Mouse (Mus musculus) heart, postnatal 14 days (tissue): ENCODE measurements at regions not wholly inside any gene's neighbourhood (a gene's known extent, or its start where the extent isn't known, plus 50 kb on each side); places are given as distances from the start of the nearest gene placed in this dataset.
"Not testable (repeated sequence)": the region's sequence is repeated elsewhere in the genome, so short reads cannot be mapped to it uniquely, and the experiment has no call there.

Experiments used
- DNase-seq, 2 experiments: peaks; one replicate each; pipeline ENCODE4 v3.0.0; 2021 to 2022
- intact Hi-C: fragments of 180-260 bp; cut with DNase I; formaldehyde crosslinking; loops from one replicate; pipeline ENCODE4 v1.15.1; 2025

DNA sequence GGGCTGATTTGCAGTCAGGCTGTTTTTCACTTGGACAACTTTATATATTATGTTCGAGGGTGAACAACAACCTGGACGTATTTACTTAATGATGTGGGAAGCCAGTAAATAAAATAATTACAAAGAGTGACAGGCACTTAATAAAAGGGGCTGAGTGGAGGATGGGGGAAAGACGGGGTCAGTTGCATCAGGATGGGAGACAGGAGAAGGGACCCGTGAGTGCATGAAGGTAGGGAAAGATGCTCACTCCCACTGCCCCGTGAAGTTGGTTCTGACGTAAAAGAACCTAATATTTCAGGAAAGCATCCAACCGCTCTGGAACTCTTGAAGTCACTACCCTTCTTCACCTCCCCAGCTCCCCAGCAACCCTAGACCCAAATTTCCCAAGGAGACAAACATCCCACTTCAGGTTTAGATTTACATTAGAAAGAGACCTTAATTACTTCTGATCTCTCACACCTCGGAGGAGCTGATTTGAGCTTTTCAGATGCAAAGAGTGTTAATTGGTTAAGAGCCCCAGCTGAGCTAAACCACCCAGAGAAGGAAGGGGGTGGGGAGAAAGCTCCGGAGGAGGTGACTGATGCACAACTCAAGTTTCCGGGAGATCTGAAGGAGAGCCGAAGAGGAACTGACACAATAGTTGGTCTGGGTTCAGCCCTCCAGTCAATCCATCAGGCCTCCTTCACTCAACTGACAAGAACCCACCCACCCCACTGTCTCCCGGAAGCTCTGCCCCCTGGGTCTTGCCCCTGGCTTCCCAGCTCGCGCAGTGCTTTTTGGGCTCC is 121.9 kb upstream of the Shb start:
- intact Hi-C loops: no loop called here
- DNase-seq: no peak

DNA sequence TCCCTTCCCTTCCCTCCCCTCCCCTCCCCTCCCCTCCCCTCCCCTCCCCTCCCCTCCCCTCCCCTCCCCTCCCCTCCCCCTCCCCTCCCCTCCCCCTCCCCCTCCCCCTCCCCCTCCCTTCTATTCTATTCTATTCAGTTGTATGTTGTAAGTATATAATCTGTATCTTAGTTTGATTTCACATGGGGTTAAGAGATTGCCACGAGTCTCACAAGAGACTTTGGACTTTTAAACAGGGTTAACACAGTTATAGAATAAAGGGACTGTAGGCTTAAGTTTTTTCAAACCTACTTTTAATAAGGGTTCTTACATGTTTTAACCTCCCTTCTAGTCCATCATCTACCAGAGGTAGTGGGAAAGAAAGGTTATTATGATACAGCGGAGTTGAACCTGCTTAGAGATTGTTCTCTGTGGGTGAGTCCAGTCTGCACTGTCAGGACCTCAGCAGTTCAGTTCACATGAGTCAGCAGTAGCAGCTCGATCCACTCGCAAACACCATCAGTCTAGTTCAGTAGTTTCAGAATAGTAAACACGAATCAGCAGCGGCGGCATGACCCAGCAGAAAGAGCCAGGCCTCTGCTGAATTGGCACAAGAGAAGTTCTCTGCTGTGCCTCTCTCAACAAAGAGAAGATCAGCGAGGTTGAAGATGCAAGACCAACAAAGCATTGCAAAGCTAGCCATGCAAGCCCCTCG is 116.8 kb upstream of the Shb start:
- DNase-seq: no peak
- intact Hi-C loops: no loop called here

DNA sequence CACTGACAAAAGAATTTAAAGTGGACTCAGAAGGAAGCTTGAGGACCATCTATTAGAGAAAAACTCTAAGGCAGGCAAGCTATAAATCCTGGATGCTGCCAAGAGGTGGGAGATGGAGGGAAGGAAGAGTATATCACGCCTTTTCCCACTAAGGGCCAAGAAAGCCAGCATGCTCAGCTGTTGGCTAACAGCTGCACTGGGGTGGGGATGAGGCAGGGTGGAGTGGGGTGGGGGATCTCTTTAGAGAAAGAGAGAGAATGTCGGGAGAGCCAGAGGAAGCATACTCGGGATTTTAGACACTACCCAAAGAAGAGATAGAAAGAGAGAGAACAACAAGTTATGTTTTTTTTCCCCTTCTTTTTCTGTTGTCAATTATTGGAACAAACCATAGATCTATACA is 115.2 kb upstream of the Shb start:
- intact Hi-C loops: no loop called here
- DNase-seq: no peak

DNA sequence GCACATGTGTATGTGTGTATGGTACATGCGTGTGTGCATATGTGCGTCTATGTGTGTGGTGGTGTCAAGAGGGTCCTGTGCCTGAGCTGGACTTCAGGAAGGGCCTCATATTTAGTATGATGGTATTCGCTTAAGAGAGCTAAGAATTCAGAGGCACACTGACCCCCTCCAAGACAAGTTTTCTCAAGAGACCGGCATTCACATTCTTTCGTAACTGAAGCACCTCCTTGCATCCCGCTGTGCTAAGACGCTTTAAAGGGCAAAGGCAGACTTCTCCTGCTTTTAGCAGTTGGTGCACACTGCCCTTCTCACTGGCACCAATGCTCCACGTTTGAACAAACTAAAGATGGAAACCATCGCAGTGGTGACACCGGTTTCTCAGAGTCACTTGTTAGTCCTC is 110.3 kb upstream of the Shb start:
- no peak for DNase-seq
- intact Hi-C loops: no loop called here

DNA sequence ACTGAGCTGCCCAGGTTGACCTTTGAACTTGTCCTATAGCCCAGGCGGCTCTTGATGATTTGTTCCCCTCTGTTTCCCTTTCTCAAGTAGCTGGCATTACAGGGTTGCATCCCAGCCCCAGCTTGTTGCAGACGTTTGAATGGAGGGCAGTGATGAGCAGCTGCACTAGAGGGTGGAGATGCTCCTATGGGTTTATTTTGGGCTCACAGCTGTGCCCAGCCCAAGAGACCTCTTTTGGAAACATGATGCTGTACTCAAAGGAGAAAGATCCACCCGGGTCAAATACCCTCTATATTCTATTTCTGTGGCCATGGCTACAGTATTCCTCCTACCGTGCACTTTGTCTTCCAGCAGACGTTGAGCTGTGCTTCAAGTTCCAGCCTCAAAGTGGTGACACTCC is 109.0 kb upstream of the Shb start:
- no peak for DNase-seq
- intact Hi-C loops: no loop called here

DNA sequence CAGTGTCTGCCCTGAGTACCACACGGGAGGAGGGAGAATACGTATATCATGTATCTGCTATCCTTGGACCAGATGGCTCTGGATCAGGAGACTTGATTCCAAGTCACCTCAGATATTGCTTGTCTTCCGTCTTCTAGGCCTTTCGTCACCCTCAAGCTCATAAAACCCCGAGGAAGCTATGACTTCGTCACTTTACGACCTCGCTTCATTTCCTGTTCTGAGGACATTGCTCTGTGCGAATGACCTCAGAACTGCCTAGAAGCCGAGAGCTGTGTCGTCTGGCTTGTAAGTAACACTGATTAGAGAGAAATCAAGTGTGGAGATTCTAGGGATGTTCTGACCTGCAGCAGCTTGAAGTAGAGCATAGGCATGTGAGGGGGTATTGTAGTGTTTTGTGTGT is 108.4 kb upstream of the Shb start:
- intact Hi-C loops: no loop called here
- no peak for DNase-seq

DNA sequence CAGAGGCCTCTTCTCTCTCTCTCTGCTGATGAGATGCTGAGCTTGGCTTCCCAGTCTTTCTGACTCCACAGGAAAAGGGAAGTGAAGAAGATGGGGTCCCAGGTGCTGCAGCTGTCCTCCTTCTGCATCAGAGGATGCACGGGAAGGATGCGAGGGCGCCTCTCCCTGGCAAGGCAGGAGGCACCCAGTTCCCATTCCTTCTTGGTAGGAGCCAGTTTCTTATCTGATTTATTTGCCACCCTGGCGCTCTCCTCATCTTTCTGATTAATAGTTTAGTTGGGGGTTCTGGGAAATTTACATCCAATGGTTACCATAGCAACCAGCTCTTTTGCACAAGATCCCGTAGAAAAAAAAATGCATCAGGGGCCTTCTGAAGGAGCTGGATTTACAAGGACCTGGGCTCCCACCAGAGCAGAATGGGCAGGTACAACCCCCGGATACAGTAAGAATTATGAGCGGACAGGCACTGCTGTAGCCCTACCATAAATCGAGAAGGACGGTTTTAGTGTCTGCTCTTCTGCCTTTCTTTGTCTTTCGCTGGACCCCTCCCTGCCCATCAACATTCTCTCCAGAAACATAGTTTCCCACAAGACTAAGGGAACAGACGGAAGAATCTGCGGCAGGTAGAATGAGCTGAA is 107.2 kb upstream of the Shb start:
- intact Hi-C loops: no loop called here
- DNase-seq: no peak

DNA sequence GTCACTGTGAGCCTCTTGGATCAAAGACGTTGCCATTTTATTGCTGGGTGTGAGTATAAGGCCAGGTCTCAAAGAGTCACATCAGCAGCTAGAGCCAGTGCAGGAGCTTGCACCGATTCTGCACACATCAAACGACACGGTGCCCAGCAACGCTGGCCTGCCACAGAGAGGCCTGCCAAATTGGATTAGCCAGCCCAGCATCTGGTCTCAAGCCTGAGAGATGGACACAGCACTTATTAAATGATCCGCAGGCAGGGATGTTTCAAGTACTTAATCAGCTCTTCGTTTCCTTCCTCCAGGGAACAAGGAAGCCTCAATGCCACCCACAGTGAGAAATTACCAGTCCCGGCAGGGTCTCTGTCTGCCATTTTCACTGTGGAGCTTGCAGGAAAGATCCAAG is 106.1 kb upstream of the Shb start:
- intact Hi-C loops: no loop called here
- no peak for DNase-seq

DNA sequence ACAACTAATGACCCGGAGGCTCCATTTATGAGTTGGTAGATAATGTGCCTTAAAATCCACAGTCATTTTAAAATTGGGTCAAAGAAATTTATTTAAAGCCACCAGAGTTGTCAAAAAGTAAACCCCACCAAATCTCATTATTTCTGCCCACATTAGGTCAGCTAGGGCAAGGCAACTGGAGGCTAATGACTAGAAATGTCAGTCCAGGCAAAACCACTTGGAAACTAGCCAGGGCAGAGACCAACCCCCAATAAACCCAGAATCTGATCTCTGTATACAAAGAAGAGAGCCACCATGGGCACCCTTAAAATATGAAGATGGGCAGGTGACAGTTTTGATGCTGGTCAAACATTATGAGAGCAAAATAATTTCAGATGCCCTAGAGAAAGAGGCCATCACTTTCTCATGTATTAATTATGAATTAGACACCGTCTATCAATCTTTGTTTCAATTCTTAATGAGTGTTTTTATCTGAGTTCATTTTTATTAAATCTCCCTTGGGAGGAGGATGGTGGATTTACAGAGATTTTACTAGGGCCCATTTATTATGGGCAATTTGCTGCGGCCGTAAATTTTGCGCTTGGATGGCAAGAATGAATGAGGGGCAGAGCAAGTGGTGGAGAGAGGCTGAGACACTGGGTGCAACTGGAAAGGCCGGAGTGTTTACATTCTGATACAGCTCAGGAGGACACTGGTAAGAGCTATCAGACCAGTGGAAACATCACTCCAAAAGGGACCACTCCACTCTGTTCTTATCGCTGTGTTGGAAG is 99.2 kb upstream of the Shb start:
- intact Hi-C loops: no loop called here
- no peak for DNase-seq

DNA sequence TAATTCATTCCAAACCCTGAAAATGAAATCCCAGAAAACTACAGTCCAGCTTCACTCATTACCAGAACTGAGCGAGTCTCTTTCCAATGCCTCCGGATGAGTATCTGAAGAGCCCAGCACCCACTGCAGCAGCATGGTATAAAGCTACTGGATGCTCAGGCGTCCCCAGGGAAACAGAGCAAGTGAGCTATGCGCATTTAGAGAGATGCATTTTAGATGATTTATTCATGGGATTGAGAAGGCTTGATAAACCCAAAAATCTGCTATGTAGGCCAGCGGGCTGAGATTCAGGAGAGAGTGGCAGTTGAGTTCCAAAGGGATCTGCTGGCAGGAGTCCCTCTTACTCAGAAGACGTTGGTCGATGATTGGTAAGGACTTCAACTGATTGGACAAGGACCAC is 93.4 kb upstream of the Shb start:
- no peak for DNase-seq
- intact Hi-C loops: no loop called here

DNA sequence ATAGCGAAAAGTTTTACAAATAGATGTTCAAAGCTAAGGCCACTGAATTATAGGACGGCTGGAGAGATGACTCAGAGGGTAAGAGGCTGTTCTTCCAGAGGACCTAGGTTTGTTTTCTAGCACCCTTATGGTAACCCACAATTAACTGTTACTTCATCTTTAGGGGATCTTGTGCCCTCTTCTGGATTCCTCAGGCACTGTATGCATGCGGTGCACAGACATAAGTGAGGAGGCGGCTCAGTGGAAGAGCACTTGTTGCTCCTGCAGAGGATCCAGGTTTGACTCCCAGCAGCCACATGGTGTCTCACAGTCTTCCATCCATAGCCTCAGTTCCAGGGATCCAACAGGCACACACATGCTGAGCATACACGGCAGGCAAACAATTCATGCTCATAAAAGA is 89.7 kb upstream of the Shb start:
- no peak for DNase-seq
- intact Hi-C loops: no loop called here

DNA sequence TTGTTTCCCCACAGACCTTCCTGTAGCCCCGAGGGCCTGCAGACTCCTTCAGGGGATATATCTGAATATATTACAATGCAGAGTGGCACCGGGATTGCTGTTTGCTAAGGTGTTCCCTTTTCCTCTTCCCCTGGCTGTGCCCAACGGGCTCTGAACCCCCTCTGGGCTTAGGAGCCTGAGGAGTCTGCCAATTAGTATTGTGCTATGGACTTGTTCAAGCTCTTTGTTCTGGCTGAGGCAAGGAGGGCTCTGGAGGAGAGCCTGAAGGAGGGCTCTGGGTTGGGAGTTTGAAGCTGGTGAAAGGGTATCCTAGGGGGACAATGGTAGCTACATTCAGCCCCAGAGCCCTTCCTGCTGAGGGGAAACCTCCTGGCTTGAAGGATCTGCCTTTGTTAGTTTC is 84.9 kb upstream of the Shb start:
- intact Hi-C loops: no loop called here

DNA sequence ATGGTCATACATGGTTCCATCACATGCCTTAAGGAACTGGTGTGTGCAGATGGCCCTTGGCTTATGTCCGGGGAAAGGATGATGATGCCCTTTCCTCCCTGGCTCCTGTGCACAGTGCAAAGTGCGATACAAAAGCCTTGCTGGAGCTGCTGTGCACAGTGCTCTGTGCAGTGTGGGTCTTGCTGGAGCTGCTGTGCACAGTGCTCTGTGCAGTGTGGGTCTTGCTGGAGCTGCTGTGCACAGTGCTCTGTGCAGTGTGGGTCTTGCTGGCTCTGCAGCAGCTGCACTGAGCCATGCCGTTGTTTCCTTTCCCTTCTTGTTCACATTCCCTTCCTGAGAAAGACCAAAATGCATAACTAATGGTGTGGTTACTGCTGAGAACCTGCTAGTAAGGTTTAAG is 81.2 kb upstream of the Shb start:
- intact Hi-C loops: loop anchor here (2.0 to 5.0 kb wide), 4 partner anchors 66 to 326 kb away; no protein-coding TSS in a partner anchor
- DNase-seq: not testable (repeated sequence)

More for the DNA sequence above, 84.9 kb upstream of the Shb start:
- DNase-seq: no peak

DNA sequence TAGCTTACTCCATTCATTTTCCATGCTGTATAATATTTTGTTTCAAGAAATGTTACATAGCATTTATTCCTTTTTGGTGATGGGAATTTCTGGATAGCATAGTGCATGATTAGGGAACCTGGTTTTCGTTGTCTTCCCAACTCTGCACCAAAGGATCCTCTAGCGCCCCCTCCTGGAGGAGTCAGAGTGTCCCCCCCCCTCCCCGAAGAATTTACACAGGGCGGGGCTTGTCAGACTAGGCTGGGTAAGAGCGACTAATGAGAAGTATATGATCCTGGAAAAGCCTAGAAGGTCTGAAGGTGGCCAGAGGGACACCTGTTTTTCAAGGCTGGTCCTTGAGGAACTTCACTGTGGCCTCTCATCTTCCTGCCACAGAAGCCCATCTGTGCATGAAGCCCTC is 79.9 kb upstream of the Shb start:
- intact Hi-C loops: loop anchor here (2.0 to 5.0 kb wide), 4 partner anchors 65 to 325 kb away; no protein-coding TSS in a partner anchor
- peak; percentile 49 to 75 for DNase-seq

DNA sequence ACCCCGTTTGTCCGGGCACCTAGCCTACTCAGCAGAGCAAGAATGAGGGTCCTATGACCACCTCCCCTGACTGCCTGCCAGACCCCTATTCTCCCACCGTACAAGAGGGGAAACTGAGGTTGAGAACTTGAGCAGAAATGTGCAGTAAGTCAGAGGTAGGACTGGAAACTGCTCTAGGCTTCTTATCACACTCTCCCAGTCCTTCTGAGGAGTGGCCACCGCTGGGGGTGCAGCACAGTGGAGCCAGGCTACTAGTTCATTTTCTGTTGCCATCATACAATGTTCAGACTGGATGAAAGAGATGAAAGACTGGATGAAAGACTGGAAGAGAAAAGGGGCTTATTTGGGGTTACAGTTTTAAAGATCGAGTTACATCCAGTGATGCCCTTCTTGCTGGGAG is 78.7 kb upstream of the Shb start:
- DNase-seq: no peak
- intact Hi-C loops: loop anchor here (5.0 kb wide), 3 partner anchors 64 to 324 kb away; no protein-coding TSS in a partner anchor

DNA sequence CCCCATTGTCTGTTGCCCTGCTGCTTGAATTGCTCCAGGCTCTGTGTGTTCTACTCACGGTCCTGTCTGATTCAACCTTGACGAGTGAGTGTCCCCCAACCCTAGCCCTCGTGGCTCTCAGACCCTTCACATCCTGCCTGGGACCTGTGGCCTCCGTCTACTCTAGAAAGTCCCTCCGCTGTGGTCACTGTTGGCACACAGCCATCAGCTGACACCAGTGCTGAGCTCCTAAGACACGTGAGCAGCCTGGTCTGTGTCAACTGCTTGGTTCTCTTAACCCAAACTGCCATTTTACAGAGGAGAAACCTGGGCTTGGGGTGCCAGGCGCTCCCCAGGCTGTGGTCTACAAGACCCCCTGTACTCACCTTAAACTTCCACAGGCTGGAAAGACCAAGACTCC is 74.3 kb upstream of the Shb start:
- intact Hi-C loops: no loop called here
- DNase-seq: peak; percentile 26 to 39

DNA sequence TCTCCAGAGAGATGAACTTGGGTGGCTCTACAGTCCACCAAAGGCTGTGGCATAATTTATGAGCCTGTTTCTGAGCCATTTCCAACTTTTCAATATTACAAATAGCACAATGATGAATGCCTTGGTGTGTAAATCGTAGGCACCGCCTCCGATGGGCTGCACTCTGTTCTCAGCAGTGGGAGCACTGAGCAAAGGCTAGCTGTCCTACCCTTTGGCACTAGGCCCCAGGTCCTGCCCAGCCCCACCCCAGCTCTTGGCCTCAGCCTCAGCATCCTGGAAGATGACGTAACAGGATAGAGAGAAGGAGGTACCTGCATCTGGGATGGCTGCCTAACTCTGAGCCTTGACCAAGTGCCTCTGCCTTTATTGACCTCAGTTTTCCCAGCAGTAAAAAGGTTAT is 73.4 kb upstream of the Shb start:
- peak in 1 of 2 experiments; percentile 9 for DNase-seq
- intact Hi-C loops: no loop called here

DNA sequence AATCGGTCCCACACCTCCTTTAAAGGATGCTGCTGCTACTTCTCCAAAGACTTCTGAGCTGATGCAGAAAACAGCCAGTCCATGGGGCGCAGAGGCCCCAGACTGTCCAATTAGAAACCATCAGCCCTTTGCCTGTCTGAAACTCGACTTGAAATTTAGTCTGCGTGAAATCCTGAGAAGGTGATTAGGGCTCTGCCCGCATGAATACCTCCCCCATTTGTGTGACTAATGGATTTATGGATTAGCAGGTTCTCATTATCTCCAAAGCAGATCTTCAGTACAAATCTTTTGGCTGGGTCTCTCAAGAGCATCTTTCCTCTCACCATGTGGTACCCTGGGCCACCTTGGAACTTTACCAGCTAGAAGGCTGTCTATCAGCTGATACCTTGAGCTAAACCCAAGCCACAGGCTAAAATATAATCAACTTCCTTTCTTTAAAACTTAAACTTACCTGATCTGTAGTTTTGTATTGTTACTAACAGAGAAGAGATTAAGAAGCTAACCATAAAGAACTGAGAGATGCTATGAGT is 72.1 kb upstream of the Shb start:
- intact Hi-C loops: no loop called here
- DNase-seq: no peak

DNA sequence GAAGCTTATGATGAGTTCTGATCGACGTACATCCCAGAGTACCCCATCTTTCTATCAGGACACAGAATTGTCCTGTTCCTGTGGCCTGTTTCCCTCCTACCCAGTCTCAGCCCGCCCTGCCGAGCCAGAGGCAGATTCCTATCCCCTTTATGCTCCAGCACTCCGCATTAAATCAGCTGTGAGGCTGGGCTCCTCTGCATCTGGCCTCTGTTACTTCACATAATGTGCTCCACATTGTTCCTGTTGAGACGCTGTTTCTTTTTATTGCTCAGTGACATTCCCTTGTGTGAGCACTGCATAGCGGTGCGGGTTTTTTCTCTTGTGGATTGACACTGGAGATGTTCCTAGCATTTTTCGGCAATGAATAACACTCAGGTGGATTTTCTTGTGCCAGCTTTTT is 68.2 kb upstream of the Shb start:
- no peak for DNase-seq
- intact Hi-C loops: no loop called here

DNA sequence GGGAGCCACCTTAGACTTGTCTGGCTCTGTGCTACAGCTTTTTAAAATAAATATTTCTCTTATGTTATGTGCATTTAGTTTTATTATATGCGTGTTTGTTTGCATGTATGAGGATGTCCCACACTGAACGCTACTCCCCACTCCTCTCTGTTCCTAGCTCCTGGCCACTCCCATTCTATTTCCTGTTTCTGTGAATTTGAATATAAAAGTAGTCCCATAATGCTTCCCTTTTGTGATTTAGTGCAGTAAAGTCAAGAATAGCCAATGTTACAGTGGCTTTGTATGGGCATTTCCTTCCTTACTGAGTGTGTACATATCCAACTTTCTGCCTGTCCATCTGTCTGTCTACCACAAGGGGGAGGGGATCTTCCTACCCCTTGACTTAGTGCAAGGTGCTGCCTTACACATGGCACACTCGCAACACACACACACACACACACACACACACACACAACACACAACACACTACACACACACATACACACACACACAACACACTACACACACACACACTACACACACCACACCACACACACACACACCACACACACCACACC is 61.2 kb upstream of the Shb start:
- no peak for DNase-seq
- intact Hi-C loops: no loop called here
